Mouse (Mus musculus) limb, embryonic 14.5 days (tissue): Measurements from ENCODE around the gene Gusb. TPM values are rescaled to one million over a fixed set of nuclear protein-coding genes. Genes with fewer than 3 reads are reported as not detected.

Experiments
- ATAC-seq: fragments of 200-750 bp; cut with Nextera tagmentation; 2 replicates; pipeline ENCODE4 v1.8.0; 2017; ENCODE audit warnings: low read depth, moderate number of reproducible peaks, moderate TSS enrichment; ENCODE audit not compliant: low FRiP score
- DNase-seq: peaks from one replicate; pipeline ENCODE4 v3.0.0-alpha.2; 2015; ENCODE audit warnings: low spot score
- H3K27ac ChIP-seq: fragments of 300-500 bp; sonication (generic); replicated peaks from 2 replicates; pipeline ENCODE4 v1.5.1; 2014; ENCODE audit warnings: low read depth, mild to moderate bottlenecking, low read length, moderate library complexity, mixed read lengths
- H3K27me3 ChIP-seq: fragments of 300-500 bp; sonication (generic); 2 replicates; pipeline ENCODE4 v1.6.1; 2014; ENCODE audit warnings: low read length, mixed read lengths; ENCODE audit not compliant: control insufficient read depth, insufficient read depth
- H3K36me3 ChIP-seq: fragments of 300-500 bp; sonication (generic); 2 replicates; pipeline ENCODE4 v1.6.1; 2014; ENCODE audit warnings: mild to moderate bottlenecking, low read length, moderate library complexity, mixed read lengths; ENCODE audit not compliant: control insufficient read depth, insufficient read depth
- H3K4me1 ChIP-seq: fragments of 300-500 bp; sonication (generic); 2 replicates; pipeline ENCODE4 v1.6.1; 2014; ENCODE audit warnings: antibody characterized with exemption, low read length, mixed read lengths; ENCODE audit not compliant: control insufficient read depth, insufficient read depth
- H3K4me2 ChIP-seq: fragments of 300-500 bp; sonication (generic); replicated peaks from 2 replicates; pipeline ENCODE4 v1.6.1; 2014; ENCODE audit warnings: low read depth, mild to moderate bottlenecking, low read length, moderate library complexity; ENCODE audit not compliant: severe bottlenecking
- H3K4me3 ChIP-seq: fragments of 300-500 bp; sonication (generic); replicated peaks from 2 replicates; pipeline ENCODE4 v1.5.1; 2014; ENCODE audit warnings: low read length
- H3K9ac ChIP-seq: fragments of 300-500 bp; sonication (generic); 2 replicates; pipeline ENCODE4 v1.6.1; 2014; ENCODE audit warnings: mild to moderate bottlenecking, low read depth, low read length, moderate library complexity; ENCODE audit not compliant: severe bottlenecking
- H3K9me3 ChIP-seq: fragments of 300-500 bp; sonication (generic); 2 replicates; pipeline ENCODE4 v1.6.1; 2016; ENCODE audit warnings: low read length; ENCODE audit not compliant: control insufficient read depth
- POLR2A ChIP-seq: fragments of 200-500 bp; IDR thresholded peaks from 2 replicates; pipeline ENCODE4 v1.8.0; 2012; ENCODE audit warnings: inconsistent platforms, mild to moderate bottlenecking, moderate library complexity, borderline replicate concordance; ENCODE audit not compliant: insufficient read depth, insufficient read length; ENCODE audit errors: extremely low read depth
- WGBS: fragments of 180-500 bp; shearing (Covaris S2); extraction: QIAGEN DNeasy Blood & Tissue Kit; methylation state at CpG from one replicate; pipeline ENCODE4 v1.1.7; 2014; 5-methylcytosine and 5-hydroxymethylcytosine counted together
- polyA plus RNA-seq, 2 experiments: library from polyadenylated mRNA; depleted of rRNA in 1 of 2; stranded (reverse) in 1 of 2; unstranded in 1 of 2; fragments of >200 nt; fragmentation: Nextera tagmentation in 1 of 2; extraction: Ambion mirVana in 1 of 2; gene quantifications; 2 replicates each; pipeline versions ENCODE4 v1.2.1 to v1.2.3; 2012 to 2014

Gusb gene
- polyA plus RNA-seq (2012; rRNA removed) (37.2 and 43.5 TPM in 2 replicates), polyA plus RNA-seq (2014; fragmentation: Nextera tagmentation; extraction: Ambion mirVana) (54.4 and 57.5 TPM in 2 replicates)

DNA sequence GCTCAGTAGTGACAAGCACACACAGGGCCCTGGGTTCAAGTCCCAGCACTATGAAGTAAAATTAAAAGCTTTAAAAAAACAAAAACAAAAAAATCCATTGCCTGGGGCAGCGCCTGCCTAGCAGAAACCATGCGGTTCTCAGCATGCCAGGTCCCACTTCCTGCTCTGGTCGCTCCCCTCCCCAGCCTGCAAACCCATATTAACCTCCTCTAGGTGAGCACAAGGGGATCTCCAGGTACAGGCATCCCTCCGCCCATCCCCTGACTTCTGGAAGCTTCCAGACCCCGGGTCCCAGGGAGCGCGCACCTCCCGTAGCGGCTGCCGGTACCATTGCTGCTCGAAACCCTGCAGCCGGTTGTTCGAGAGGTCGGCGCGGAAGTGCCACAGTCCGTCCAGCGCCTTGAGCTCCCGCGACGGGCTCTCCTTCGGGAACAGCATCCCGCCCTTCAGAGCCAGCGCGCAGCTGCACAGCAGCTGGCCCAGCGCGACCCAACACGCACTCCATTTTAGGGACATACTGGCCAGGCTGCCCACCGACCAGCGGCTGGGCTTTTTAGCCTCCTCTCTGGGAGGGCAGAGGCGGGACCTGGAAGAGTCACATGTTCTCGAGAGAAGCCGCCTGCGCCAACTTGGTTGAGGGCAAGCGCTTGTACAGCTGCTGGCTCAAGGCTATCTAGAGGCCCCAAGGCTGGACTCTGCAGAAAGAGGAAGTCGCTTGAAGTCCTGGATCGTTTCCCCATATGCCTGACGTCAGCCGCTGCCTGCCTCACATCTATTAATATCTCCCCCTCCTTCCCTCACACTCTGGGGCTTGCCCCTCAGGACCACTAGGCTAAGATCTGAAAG is at the start of gene Gusb:
TSS of gene Gusb (minus strand) at position 749 of the 846 bp plus-strand sequence.
- Histone ChIP-seq H3K27ac (peak within 1 kb of the TSS; percentile 72), H3K9ac (peak within 1 kb of the TSS; percentile 75), H3K27me3 (no peaks in the 10 kb centered on the region), H3K4me1 (peaks cover 11% of the 10 kb centered on the region), H3K4me3 (peak within 1 kb of the TSS; percentile 67), H3K9me3 (no peaks in the 10 kb centered on the region), H3K4me2 (peak within 1 kb of the TSS; percentile 63), H3K36me3 (0 out of 2 replicates have a peak, but pooled peaks cover 4% of the 10 kb centered on the region)
- ATAC-seq (peak; percentile 91), DNase-seq (peak; percentile 83)
- TF ChIP-seq POLR2A = peak; percentile 85; the same call in 1 of the 2 replicates
- WGBS = under 1% methylated on average over 39 of the region's 39 CpGs

DNA sequence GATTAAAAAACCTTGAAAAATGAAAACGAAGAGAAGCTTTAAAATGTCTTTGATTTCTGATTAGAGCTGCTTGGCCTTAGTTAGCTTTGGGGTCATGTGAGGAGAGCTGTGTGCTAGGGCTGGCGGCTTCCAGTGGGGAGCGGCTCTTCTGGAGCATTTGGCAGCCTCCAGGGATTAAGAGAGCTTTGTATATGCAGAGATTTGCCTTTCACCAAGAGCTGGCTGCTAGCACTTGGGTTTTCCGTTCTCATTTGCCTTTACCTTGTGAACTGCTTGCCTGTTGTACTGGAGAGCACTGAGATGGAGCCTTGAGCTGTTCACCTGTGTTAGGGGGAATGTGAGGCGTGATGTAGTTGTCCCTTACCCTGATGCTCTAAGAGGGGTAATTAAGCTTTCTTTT is 49.7 kb upstream of the Gusb start:
- H3K27ac ChIP-seq = no peak overlapping the region
- H3K9ac ChIP-seq = no peak overlapping the region
- ATAC-seq = no peak
- no peaks in the 10 kb centered on the region for H3K27me3 ChIP-seq
- DNase-seq = no peak
- no peaks in the 10 kb centered on the region for H3K4me1 ChIP-seq
- no peaks in the 10 kb centered on the region for H3K9me3 ChIP-seq
- WGBS = 86% methylated on average over 5 of the region's 5 CpGs
- TF ChIP-seq POLR2A = no peak
- no peak overlapping the region for H3K4me3 ChIP-seq
- no peak overlapping the region for H3K4me2 ChIP-seq
- H3K36me3 ChIP-seq = peaks cover 46% of the 10 kb centered on the region

DNA sequence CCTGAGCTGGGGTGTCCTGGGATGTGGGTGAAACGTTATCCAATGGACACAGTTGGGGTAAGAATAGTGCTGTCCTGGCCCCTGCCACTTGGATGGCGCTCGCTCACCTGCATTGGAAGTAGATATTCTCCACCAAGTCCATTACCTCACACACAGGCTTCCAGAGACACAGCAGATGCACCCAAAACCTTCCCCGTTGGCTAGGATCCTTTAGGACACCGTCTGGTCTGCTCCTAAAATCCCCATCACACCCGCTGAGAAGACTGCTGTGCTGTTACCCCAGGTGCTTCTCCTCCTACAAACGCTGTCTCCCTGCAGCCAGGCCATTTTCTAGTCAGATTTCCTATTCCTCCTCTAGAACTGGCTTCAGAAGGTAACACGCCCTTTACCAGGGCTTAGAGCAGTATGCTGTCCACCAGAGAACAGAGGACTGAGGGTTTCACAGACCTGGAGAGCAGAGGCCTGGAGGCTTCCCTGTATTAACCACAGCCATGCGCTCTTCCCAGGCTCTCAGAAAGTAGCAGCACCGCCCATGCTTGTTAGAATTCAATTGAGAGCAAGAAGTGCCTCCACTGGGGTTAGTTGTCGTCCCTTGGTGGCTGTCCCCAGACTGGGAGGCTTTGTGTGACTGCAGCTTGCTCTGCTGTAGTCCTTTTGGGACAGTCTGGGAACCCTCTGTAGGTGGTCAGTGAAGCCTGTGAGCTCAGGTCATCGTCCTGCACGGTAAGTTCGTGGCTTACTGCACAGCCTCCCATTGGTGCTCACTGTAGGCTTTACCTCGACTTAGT is 48.4 kb upstream of the Gusb start:
- ATAC-seq = no peak

DNA sequence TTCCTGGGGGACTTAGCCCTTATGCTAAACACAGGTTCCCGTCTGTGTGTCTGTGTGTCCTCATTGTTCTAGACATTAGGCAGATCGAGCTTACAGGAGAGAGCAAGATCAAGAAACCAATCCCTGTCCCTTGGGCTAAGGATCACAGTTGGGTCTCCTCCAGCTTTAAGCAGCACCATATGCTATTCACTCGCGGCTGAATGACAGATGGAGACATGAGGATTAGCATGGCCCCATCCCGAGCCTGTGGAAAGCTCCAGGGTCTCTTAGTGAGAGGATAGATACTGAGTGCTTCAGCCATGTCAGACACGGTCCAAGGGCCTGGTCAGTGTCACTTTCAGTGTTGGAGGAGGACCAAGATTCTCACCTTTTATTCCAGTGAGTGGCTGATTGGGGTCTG is 47.6 kb upstream of the Gusb start:
- Histone ChIP-seq H3K4me3 (no peak overlapping the region), H3K27ac (no peak overlapping the region), H3K27me3 (no peaks in the 10 kb centered on the region), H3K4me2 (no peak overlapping the region), H3K4me1 (no peaks in the 10 kb centered on the region), H3K9ac (no peak overlapping the region), H3K36me3 (peaks cover 56% of the 10 kb centered on the region), H3K9me3 (no peaks in the 10 kb centered on the region)
- 68% methylated on average over 6 of the region's 6 CpGs for WGBS
- ATAC-seq = no peak
- no peak for DNase-seq
- TF ChIP-seq POLR2A = no peak

More for the DNA sequence above, 48.4 kb upstream of the Gusb start:
- Histone ChIP-seq H3K27me3 (no peaks in the 10 kb centered on the region), H3K27ac (no peak overlapping the region), H3K36me3 (peaks cover 59% of the 10 kb centered on the region), H3K4me2 (no peak overlapping the region), H3K9ac (no peak overlapping the region), H3K4me1 (no peaks in the 10 kb centered on the region), H3K4me3 (no peak overlapping the region), H3K9me3 (no peaks in the 10 kb centered on the region)
- DNase-seq = no peak
- WGBS = 87% methylated on average over 15 of the region's 15 CpGs
- TF ChIP-seq POLR2A = no peak
